Mouse (Mus musculus): ENCODE measurements around the gene Cebpg. TPM values are rescaled to one million over a fixed set of nuclear protein-coding genes. Genes with fewer than 3 reads are reported as not detected.

The Cebpg gene
- polyA plus RNA-seq, 1 experiment from 2014 or later, result 30.5 TPM

- H3K4me2 ChIP-seq, result no peak overlapping the region
- no peak overlapping the region for H3K4me3 ChIP-seq
- no peaks in the 10 kb centered on the region for H3K9me3 ChIP-seq
- no peak overlapping the region for H3K9ac ChIP-seq
- H3K27ac ChIP-seq (replicated peaks), result no peak overlapping the region
- ATAC-seq (ENCODE audit: low FRiP score, low read depth), result no peak
- WGBS, result 75% methylated on average over 3 of the region's 3 CpGs
- peaks cover 10% of the 10 kb centered on the region for H3K4me1 ChIP-seq (replicated peaks)
- no peaks in the 10 kb centered on the region for H3K27me3 ChIP-seq
- no peaks in the 10 kb centered on the region for H3K36me3 ChIP-seq
These were observed 26.7 kb downstream of the Cebpg start for GRCm38 (mm10) chr7:35029648-35030047.

- Histone ChIP-seq H3K27me3 (no peaks in the 10 kb centered on the region), H3K4me2 (no peak overlapping the region), H3K4me1 (replicated peaks) (peaks cover 6% of the 10 kb centered on the region), H3K27ac (replicated peaks) (no peak overlapping the region), H3K9ac (no peak overlapping the region), H3K9me3 (no peaks in the 10 kb centered on the region), H3K4me3 (no peak overlapping the region), H3K36me3 (no peaks in the 10 kb centered on the region)
- WGBS, result 89% methylated on average over 5 of the region's 5 CpGs
- no peak for ATAC-seq (ENCODE audit: low FRiP score, low read depth)
These were observed 27.1 kb downstream of the Cebpg start for GRCm38 (mm10) chr7:35029228-35029627.

DNA sequence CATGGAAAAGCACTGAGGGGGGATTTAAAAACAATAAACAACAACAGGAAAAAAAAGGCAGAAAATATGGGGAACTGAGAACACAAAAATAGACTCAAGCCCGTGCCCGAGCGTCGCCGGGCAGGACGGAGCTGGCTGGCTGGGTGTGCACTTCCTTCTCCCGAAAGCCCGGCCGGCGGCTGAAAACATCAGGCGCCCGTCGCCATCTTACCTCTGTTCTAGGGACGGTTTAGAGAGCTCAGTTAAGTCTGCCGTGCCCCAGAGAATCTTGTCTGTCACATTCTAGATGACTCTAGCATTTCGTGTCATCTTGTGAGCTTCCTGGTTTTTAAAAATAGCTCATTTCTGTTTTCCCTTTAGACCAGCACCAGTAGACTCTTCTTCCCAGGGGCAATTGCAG is 27.8 kb downstream of the Cebpg start:
- H3K9me3 ChIP-seq, result no peaks in the 10 kb centered on the region
- 0 out of 2 replicates have a peak, but pooled peaks cover 5% of the 10 kb centered on the region for H3K4me1 ChIP-seq (replicated peaks)
- H3K27ac ChIP-seq (replicated peaks), result no peak overlapping the region
- no peak overlapping the region for H3K4me2 ChIP-seq
- no peaks in the 10 kb centered on the region for H3K27me3 ChIP-seq
- H3K9ac ChIP-seq, result no peak overlapping the region
- WGBS, result 80% methylated on average over 16 of the region's 16 CpGs
- no peak for ATAC-seq (ENCODE audit: low FRiP score, low read depth)
- H3K4me3 ChIP-seq, result no peak overlapping the region
- H3K36me3 ChIP-seq, result no peaks in the 10 kb centered on the region

- Histone ChIP-seq H3K4me1 (replicated peaks) (0 out of 2 replicates have a peak, but pooled peaks cover 5% of the 10 kb centered on the region), H3K27me3 (no peaks in the 10 kb centered on the region), H3K9me3 (no peaks in the 10 kb centered on the region), H3K9ac (no peak overlapping the region), H3K27ac (replicated peaks) (peak overlapping the region; percentile 12; the same call in 1 of the 2 replicates), H3K36me3 (no peaks in the 10 kb centered on the region), H3K4me2 (no peak overlapping the region), H3K4me3 (no peak overlapping the region)
- no peak for ATAC-seq (ENCODE audit: low FRiP score, low read depth)
- WGBS, result 62% methylated on average over 9 of the region's 9 CpGs
These were observed 28.5 kb downstream of the Cebpg start for GRCm38 (mm10) chr7:35027801-35028420.

DNA sequence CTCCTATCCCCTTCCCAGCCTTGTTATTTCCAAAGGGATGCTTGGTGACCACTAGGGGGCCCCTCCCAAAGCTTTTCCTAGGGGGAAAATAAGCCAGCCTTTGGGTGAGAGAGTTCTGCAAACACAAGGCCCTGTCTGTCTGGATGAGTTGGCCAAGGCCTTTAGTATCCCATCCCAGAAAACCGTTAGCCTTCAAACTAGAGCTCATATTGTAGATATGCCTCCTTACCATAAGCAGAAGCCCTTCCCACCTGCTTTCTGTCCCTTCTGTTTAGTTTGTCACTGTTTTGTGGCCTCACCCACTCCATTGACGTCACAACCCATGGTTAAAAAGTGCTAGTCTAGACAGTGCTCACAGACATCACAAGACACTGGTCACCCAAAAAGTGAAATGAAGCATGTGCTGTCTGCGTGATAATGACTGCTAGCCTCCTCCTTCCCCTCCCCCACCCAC is 29.5 kb downstream of the Cebpg start:
- no peak for ATAC-seq (ENCODE audit: low FRiP score, low read depth)
- H3K27me3 ChIP-seq, result no peaks in the 10 kb centered on the region
- 0 out of 2 replicates have a peak, but pooled peaks cover 5% of the 10 kb centered on the region for H3K4me1 ChIP-seq (replicated peaks)
- WGBS, result 59% methylated on average over 3 of the region's 3 CpGs
- no peak overlapping the region for H3K4me2 ChIP-seq
- H3K9ac ChIP-seq, result no peak overlapping the region
- no peak overlapping the region for H3K4me3 ChIP-seq
- no peak overlapping the region for H3K27ac ChIP-seq (replicated peaks)
- no peaks in the 10 kb centered on the region for H3K36me3 ChIP-seq
- H3K9me3 ChIP-seq, result no peaks in the 10 kb centered on the region

DNA sequence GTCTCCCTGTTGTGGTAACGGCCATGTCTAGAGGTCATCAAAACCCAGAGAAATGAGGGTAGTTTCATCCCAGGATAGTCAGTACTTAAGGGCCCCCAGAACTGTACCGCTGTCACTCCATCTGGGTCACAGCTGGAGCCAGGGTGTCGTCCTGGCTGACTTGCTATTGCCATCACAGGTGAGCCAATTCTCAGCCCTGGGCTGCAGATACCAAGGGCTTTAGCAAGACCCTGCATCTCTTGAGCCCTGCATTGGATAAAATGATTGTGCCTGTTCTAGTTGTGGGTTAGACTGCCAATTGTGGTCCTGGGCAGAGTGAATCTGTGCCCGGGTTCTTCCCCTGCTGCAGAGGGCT is 30.1 kb downstream of the Cebpg start:
- H3K4me3 ChIP-seq, result no peak overlapping the region
- no peak overlapping the region for H3K4me2 ChIP-seq
- 78% methylated on average over 4 of the region's 4 CpGs for WGBS
- no peaks in the 10 kb centered on the region for H3K27me3 ChIP-seq
- H3K4me1 ChIP-seq (replicated peaks), result 0 out of 2 replicates have a peak, but pooled peaks cover 5% of the 10 kb centered on the region
- H3K27ac ChIP-seq (replicated peaks), result no peak overlapping the region
- H3K9me3 ChIP-seq, result no peaks in the 10 kb centered on the region
- no peak overlapping the region for H3K9ac ChIP-seq
- no peaks in the 10 kb centered on the region for H3K36me3 ChIP-seq
- no peak for ATAC-seq (ENCODE audit: low FRiP score, low read depth)

DNA sequence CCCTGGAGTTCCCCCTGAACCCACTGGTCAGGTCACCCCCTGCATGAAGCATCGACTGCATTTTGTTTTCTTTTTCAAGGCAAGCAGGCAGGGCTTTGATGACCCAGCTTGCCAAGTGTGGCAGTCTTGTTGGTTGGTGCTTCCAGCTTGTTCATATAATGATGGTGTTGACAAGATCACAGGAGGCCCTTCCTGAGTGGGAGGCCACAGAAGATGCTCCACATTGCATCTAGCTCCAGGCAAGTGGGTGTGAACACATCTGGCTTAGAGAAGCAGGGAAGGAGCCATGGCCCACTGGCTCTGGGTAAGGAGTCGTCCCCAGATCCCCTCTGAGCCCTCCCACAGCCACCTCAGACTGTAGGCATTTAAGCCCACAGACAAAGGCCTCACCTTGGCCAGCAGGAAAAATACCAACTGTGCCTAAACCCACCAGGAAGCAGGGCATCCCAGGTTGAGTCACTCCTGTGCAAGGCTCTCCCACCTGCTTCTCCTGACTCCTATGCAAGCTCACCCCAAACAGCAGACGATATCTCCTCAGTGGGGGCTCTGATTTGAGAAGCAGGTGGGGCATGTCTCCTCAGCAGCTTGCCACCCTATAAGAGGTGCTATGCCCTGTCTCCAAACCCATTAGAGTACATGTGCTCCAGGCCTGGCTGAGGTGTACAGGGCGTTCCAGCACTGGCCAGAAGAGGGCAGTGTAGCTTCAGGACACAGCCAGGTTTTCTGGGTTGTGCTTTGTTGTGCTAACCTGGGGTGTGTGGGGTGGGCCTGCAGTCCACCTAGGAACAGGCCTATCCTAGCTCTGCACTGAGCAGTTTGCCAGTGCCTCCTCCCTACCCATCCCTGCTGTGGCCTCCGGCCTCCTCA is 30.7 kb downstream of the Cebpg start:
- Histone ChIP-seq H3K9me3 (no peaks in the 10 kb centered on the region), H3K4me3 (no peak overlapping the region), H3K9ac (no peak overlapping the region), H3K4me1 (replicated peaks) (0 out of 2 replicates have a peak, but pooled peaks cover 5% of the 10 kb centered on the region), H3K27me3 (no peaks in the 10 kb centered on the region), H3K36me3 (no peaks in the 10 kb centered on the region), H3K27ac (replicated peaks) (no peak overlapping the region), H3K4me2 (no peak overlapping the region)
- 48% methylated on average over 5 of the region's 5 CpGs for WGBS
- peak; percentile 76 for ATAC-seq (ENCODE audit: low FRiP score, low read depth)

GRCm38 (mm10) chr7:35024426-35024825 is 31.9 kb downstream of the Cebpg start:
- 78% methylated on average over 1 of the region's 1 CpGs for WGBS
- Histone ChIP-seq H3K9me3 (no peaks in the 10 kb centered on the region), H3K4me2 (no peak overlapping the region), H3K27ac (replicated peaks) (no peak overlapping the region), H3K36me3 (no peaks in the 10 kb centered on the region), H3K4me1 (replicated peaks) (0 out of 2 replicates have a peak, but pooled peaks cover 5% of the 10 kb centered on the region), H3K27me3 (no peaks in the 10 kb centered on the region), H3K4me3 (no peak overlapping the region), H3K9ac (no peak overlapping the region)
- ATAC-seq (ENCODE audit: low FRiP score, low read depth), result no peak

DNA sequence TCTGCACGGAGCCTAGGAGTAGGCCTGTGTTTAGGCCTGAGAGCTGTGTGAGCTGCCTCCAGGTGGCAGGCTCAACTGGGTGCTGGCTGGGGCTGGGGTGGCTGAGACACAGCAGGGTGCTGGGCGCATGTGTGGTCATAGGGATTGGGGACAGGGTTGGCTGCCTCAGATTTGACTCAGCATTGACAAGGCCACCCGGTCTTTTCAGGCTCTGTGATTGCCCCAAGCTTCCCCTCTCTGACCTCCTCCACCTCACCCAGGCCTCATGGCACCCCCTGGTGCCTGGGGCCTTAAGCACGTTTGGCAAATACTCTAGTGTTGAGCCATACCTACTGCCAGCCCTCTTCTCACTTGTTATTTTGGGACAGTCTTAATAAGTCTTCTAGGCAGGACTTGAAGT is 33.1 kb downstream of the Cebpg start:
- 0 out of 2 replicates have a peak, but pooled peaks cover 4% of the 10 kb centered on the region for H3K4me1 ChIP-seq (replicated peaks)
- H3K27ac ChIP-seq (replicated peaks), result no peak overlapping the region
- H3K9me3 ChIP-seq, result no peaks in the 10 kb centered on the region
- ATAC-seq (ENCODE audit: low FRiP score, low read depth), result no peak
- H3K4me2 ChIP-seq, result no peak overlapping the region
- H3K36me3 ChIP-seq, result no peaks in the 10 kb centered on the region
- H3K4me3 ChIP-seq, result no peak overlapping the region
- WGBS, result 87% methylated on average over 4 of the region's 4 CpGs
- H3K9ac ChIP-seq, result no peak overlapping the region
- H3K27me3 ChIP-seq, result no peaks in the 10 kb centered on the region

- Histone ChIP-seq H3K9ac (no peak overlapping the region), H3K27ac (replicated peaks) (no peak overlapping the region), H3K36me3 (no peaks in the 10 kb centered on the region), H3K4me3 (no peak overlapping the region), H3K27me3 (no peaks in the 10 kb centered on the region), H3K4me1 (replicated peaks) (no peaks in the 10 kb centered on the region), H3K9me3 (no peaks in the 10 kb centered on the region), H3K4me2 (no peak overlapping the region)
- no peak for ATAC-seq (ENCODE audit: low FRiP score, low read depth)
- WGBS, result 76% methylated on average over 10 of the region's 10 CpGs
These were observed 35.0 kb downstream of the Cebpg start for GRCm38 (mm10) chr7:35021365-35021764.

- WGBS, result 67% methylated on average over 2 of the region's 2 CpGs
- no peak overlapping the region for H3K4me3 ChIP-seq
- H3K4me1 ChIP-seq (replicated peaks), result peaks cover 5% of the 10 kb centered on the region
- H3K27me3 ChIP-seq, result no peaks in the 10 kb centered on the region
- no peak overlapping the region for H3K9ac ChIP-seq
- no peaks in the 10 kb centered on the region for H3K36me3 ChIP-seq
- 0 out of 2 replicates have a peak, but pooled peaks have one; percentile 31 for ATAC-seq (ENCODE audit: low FRiP score, low read depth)
- H3K9me3 ChIP-seq, result no peaks in the 10 kb centered on the region
- H3K4me2 ChIP-seq, result no peak overlapping the region
- H3K27ac ChIP-seq (replicated peaks), result no peak overlapping the region
These were observed 41.1 kb downstream of the Cebpg start for GRCm38 (mm10) chr7:35015252-35015651.

GRCm38 (mm10) chr7:35013228-35013627 is 43.1 kb downstream of the Cebpg start:
- no peaks in the 10 kb centered on the region for H3K9me3 ChIP-seq
- peak; percentile 50; the same call in 1 of the 2 replicates for ATAC-seq (ENCODE audit: low FRiP score, low read depth)
- no peak overlapping the region for H3K27ac ChIP-seq (replicated peaks)
- H3K36me3 ChIP-seq, result no peaks in the 10 kb centered on the region
- 34% methylated on average over 9 of the region's 9 CpGs for WGBS
- H3K9ac ChIP-seq, result no peak overlapping the region
- no peak overlapping the region for H3K4me3 ChIP-seq
- no peak overlapping the region for H3K4me2 ChIP-seq
- no peaks in the 10 kb centered on the region for H3K27me3 ChIP-seq
- peaks cover 5% of the 10 kb centered on the region for H3K4me1 ChIP-seq (replicated peaks)

Measured in hindbrain, embryonic 15.5 days (tissue).